Mouse (Mus musculus): ENCODE measurements around the gene Gpd1l.

The Gpd1l gene

GRCm38 (mm10) chr9:114930464-114931090 is 3.2 kb downstream of the Gpd1l start:
- DNase-seq (ENCODE audit: low spot score in 2 of 2) = peak; percentile 26 to 42

- no peak for DNase-seq (ENCODE audit: low spot score in 2 of 2)
Measured at GRCm38 (mm10) chr9:114925571-114925970, 8.2 kb downstream of the Gpd1l start.

- no peak for DNase-seq (ENCODE audit: low spot score in 2 of 2)
Measured at GRCm38 (mm10) chr9:114925039-114925438, 8.7 kb downstream of the Gpd1l start.

GRCm38 (mm10) chr9:114924511-114924910 is 9.3 kb downstream of the Gpd1l start:
- DNase-seq (ENCODE audit: low spot score in 2 of 2) = no peak

- DNase-seq (ENCODE audit: low spot score in 2 of 2) = no peak
Measured at GRCm38 (mm10) chr9:114922209-114922608, 11.6 kb downstream of the Gpd1l start.

- DNase-seq (ENCODE audit: low spot score in 2 of 2) = no peak
Measured at GRCm38 (mm10) chr9:114921352-114922081, 12.3 kb downstream of the Gpd1l start.

GRCm38 (mm10) chr9:114920569-114920968 is 13.2 kb downstream of the Gpd1l start:
- no peak for DNase-seq (ENCODE audit: low spot score in 2 of 2)

GRCm38 (mm10) chr9:114912680-114913649 is 20.8 kb downstream of the Gpd1l start:
- DNase-seq (ENCODE audit: low spot score in 2 of 2) = peak; percentile 92 to 93

GRCm38 (mm10) chr9:114907509-114907908 is 26.3 kb downstream of the Gpd1l start:
- DNase-seq (ENCODE audit: low spot score in 2 of 2) = no peak

GRCm38 (mm10) chr9:114895919-114896318 is 37.9 kb downstream of the Gpd1l start:
- DNase-seq (ENCODE audit: low spot score in 2 of 2) = no peak

GRCm38 (mm10) chr9:114892974-114893373 is 40.8 kb downstream of the Gpd1l start:
- no peak for DNase-seq (ENCODE audit: low spot score in 2 of 2)

- DNase-seq (ENCODE audit: low spot score in 2 of 2) = no peak
Measured at GRCm38 (mm10) chr9:114890377-114890776, 43.4 kb downstream of the Gpd1l start.

- DNase-seq (ENCODE audit: low spot score in 2 of 2) = no peak
Measured at GRCm38 (mm10) chr9:114888856-114889407, 44.9 kb downstream of the Gpd1l start.

GRCm38 (mm10) chr9:114887699-114888098 is 46.1 kb downstream of the Gpd1l start:
- no peak for DNase-seq (ENCODE audit: low spot score in 2 of 2)

- no peak for DNase-seq (ENCODE audit: low spot score in 2 of 2)
Measured at GRCm38 (mm10) chr9:114885991-114886662, 47.7 kb downstream of the Gpd1l start.

GRCm38 (mm10) chr9:114885564-114885963 is 48.2 kb downstream of the Gpd1l start:
- DNase-seq (ENCODE audit: low spot score in 2 of 2) = no peak

- DNase-seq (ENCODE audit: low spot score in 2 of 2) = no peak
Measured at GRCm38 (mm10) chr9:114881977-114882376, 51.8 kb downstream of the Gpd1l start.

GRCm38 (mm10) chr9:114855327-114855726 is 78.5 kb downstream of the Gpd1l start:
- DNase-seq (ENCODE audit: low spot score in 2 of 2) = peak; percentile 55 to 62

GRCm38 (mm10) chr9:114854686-114855085 is 79.1 kb downstream of the Gpd1l start:
- no peak for DNase-seq (ENCODE audit: low spot score in 2 of 2)

- no peak for DNase-seq (ENCODE audit: low spot score in 2 of 2)
Measured at GRCm38 (mm10) chr9:114853336-114853735, 80.5 kb downstream of the Gpd1l start.
